Mouse (Mus musculus) olfactory bulb, adult 2 months (tissue): ENCODE results near the gene Rmdn2.

Source experiments
- CTCF ChIP-seq: fragments of 200-500 bp; IDR thresholded peaks from 2 replicates; pipeline ENCODE4 v1.5.1; 2012; ENCODE audit warnings: low read depth, mild to moderate bottlenecking, low read length, moderate library complexity; ENCODE audit not compliant: insufficient read depth
- POLR2A ChIP-seq: fragments of 200-500 bp; IDR thresholded peaks from 2 replicates; pipeline ENCODE4 v1.6.1; 2012; ENCODE audit warnings: mild to moderate bottlenecking, low read depth, low read length, moderate library complexity; ENCODE audit not compliant: insufficient read depth

DNA sequence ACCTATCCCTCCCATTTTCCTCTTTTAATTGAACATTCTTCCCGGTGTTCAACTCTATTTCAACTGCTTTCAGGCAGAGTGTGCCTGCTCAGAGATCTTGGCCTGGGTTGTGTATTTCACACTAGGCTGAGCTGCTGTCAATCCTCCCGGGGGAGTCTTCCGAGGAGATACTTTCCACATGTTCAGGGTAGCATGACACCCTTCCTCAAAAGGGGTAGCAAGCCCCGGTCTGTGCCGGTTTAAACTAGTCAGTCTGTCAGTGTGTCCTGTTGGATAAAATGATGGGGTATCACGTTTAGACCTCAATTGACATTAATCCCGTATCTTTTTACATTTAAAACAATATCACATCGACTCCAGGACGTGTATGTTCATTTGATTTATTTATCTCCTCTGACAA lies 46.1 kb downstream of the Rmdn2 start:
- TF ChIP-seq CTCF = no peak
- TF ChIP-seq POLR2A = no peak
